Mouse (Mus musculus): ENCODE data around the gene Rtraf. TPM values are rescaled to one million over a fixed set of nuclear protein-coding genes. Genes with fewer than 3 reads are reported as not detected.
A peak's percentile ranks its signal among the peaks of the same experiment; 100 is the strongest.

Rtraf gene
- total and polyA plus RNA-seq, 3 experiments: 115 to 216 (median 163) TPM

DNA sequence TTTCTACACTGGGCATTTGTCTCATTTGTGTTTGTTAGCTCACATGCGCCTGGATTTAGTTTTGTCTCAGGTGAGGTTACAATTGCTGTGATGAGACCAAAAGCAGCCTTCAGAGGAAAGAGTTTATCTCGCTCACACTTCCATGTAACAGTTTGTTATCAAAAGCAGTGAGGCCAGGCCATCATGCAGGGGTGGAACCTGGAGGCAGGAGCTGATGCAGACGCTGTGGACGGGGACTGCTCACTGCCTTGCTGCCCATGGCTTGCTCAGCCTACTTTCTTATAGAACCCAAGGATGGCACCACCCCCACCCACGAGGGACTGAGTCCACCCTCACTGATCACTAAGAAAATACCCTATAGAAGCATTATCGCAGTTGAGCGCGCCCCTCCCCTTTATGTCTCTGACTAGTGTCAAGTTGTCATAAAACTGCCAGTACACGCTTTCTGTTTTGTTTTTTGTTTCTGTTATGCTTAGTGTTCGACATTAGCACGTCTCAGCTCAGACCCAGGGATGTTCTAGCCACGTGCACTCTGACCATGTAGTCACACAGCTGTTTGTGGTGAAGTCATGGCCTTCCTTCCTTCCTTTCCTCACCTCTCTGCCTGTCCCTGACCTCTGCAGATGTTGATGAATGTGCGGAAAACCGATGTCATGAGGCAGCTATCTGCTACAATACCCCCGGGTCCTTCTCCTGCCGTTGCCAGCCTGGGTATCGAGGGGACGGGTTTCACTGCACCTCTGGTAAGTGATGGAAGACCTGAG lies 26.9 kb downstream of the Rtraf start:
- TF ChIP-seq MXI1 (IDR thresholded peaks at IDR 0.05; ENCODE audit: low read depth, low read length): no peak
- TF ChIP-seq EP300 (IDR thresholded peaks at IDR 0.05; ENCODE audit: low read length): no peak
- peak; percentile 48; the same call in 1 of the 2 replicates for TF ChIP-seq BHLHE40 (IDR thresholded peaks at IDR 0.05; ENCODE audit: low read depth, low read length)
- no peak for TF ChIP-seq PAX5 (IDR thresholded peaks at IDR 0.05; ENCODE audit: low read length)
- TF ChIP-seq ETS1 (conservative IDR thresholded peaks at IDR 0.05; ENCODE audit: low read depth, low read length): peak; percentile 33; the same call in 1 of the 2 replicates
- H3K27ac ChIP-seq (ENCODE audit: insufficient read depth, low read depth): no peak overlapping the region
- H3K79me2 ChIP-seq (replicated peaks; ENCODE audit: control insufficient read depth, extremely low read depth, insufficient read depth, poor library complexity, severe bottlenecking): no peaks in the 10 kb centered on the region
- H3K4me3 ChIP-seq (replicated peaks in 1 of 3; ENCODE audit: low read depth in 2 of 3, low read length in 2 of 3, poor library complexity in 1 of 3): no peak overlapping the region
- no peaks in the 10 kb centered on the region for H3K36me3 ChIP-seq (replicated peaks in 1 of 2; ENCODE audit: control insufficient read depth in 1 of 2, insufficient read depth in 1 of 2, low read length in 1 of 2)
- in situ Hi-C loops (cut with MboI; ENCODE audit: low pct_ligation_motif_present, low pct_unique_long_range_greater_than_20kb, low sequenced_read_pairs) (no loop called here), dilution Hi-C loops (cut with MboI; ENCODE audit: extremely low pct_ligation_motif_present, extremely low pct_unique_long_range_greater_than_20kb, low sequenced_read_pairs) (no loop called here)
- no peaks in the 10 kb centered on the region for H3K27me3 ChIP-seq (replicated peaks)
- H3K9me3 ChIP-seq (replicated peaks; ENCODE audit: low read length): no peaks in the 10 kb centered on the region
- peaks cover 0 to 22% of the 10 kb centered on the region in 2 experiments; a peak in 2 of 4 replicates for H3K4me1 ChIP-seq (ENCODE audit: control insufficient read depth in 1 of 2, insufficient read depth in 2 of 2)
- H3K9ac ChIP-seq (ENCODE audit: insufficient read depth, low read depth): no peak overlapping the region
- no peak for DNase-seq (ENCODE audit: extremely low read depth)
- H3K4me2 ChIP-seq (ENCODE audit: insufficient read depth, low read depth, poor library complexity, severe bottlenecking): no peak overlapping the region

- Histone ChIP-seq H3K79me2 (replicated peaks; ENCODE audit: control insufficient read depth, extremely low read depth, insufficient read depth, poor library complexity, severe bottlenecking) (no peaks in the 10 kb centered on the region), H3K36me3 (replicated peaks in 1 of 2; ENCODE audit: control insufficient read depth in 1 of 2, insufficient read depth in 1 of 2, low read length in 1 of 2) (no peaks in the 10 kb centered on the region), H3K9ac (ENCODE audit: insufficient read depth, low read depth) (no peak overlapping the region), H3K4me3 (replicated peaks in 1 of 3; ENCODE audit: low read depth in 2 of 3, low read length in 2 of 3, poor library complexity in 1 of 3) (no peak overlapping the region), H3K27ac (ENCODE audit: insufficient read depth, low read depth) (no peak overlapping the region), H3K27me3 (replicated peaks) (no peaks in the 10 kb centered on the region), H3K9me3 (replicated peaks; ENCODE audit: low read length) (no peaks in the 10 kb centered on the region), H3K4me2 (ENCODE audit: insufficient read depth, low read depth, poor library complexity, severe bottlenecking) (no peak overlapping the region), H3K4me1 (ENCODE audit: control insufficient read depth in 1 of 2, insufficient read depth in 2 of 2) (peaks cover 0 to 19% of the 10 kb centered on the region in 2 experiments; a peak in 2 of 4 replicates)
- TF ChIP-seq JUND (conservative IDR thresholded peaks at IDR 0.05; ENCODE audit: low read depth, low read length) (no peak), KAT2A (IDR thresholded peaks at IDR 0.05; ENCODE audit: insufficient replicate concordance, low read length) (no peak), MEF2A (IDR thresholded peaks at IDR 0.05; ENCODE audit: borderline replicate concordance, low read depth, low read length) (no peak), USF1 (IDR thresholded peaks at IDR 0.05; ENCODE audit: low read depth, low read length) (no peak), POLR2A (IDR thresholded peaks at IDR 0.05; ENCODE audit: low read depth, low read length) (no peak), IRF4 (IDR thresholded peaks at IDR 0.05; ENCODE audit: low read depth, low read length) (no peak), EP300 (IDR thresholded peaks at IDR 0.05; ENCODE audit: low read length) (no peak), ZC3H11A (IDR thresholded peaks at IDR 0.05; ENCODE audit: low read depth, low read length) (no peak), MAX (IDR thresholded peaks at IDR 0.05; ENCODE audit: low read length) (no peak), MAFK (IDR thresholded peaks at IDR 0.05; ENCODE audit: insufficient replicate concordance, low read length) (no peak), MYC (IDR thresholded peaks at IDR 0.05; ENCODE audit: low read depth, low read length) (no peak), NELFE (IDR thresholded peaks at IDR 0.05; ENCODE audit: low read depth, low read length) (no peak), CTCF (conservative IDR thresholded peaks at IDR 0.05 in 1 of 2, IDR thresholded peaks at IDR 0.05 in 1 of 2; ENCODE audit: low read depth in 2 of 2, low read length in 2 of 2) (no peak), MAZ (IDR thresholded peaks at IDR 0.05; ENCODE audit: low read depth, low read length) (no peak), ZMIZ1 (IDR thresholded peaks at IDR 0.05; ENCODE audit: low read depth, low read length) (no peak), ZKSCAN1 (IDR thresholded peaks at IDR 0.05; ENCODE audit: borderline replicate concordance, low read depth, low read length) (no peak), TBP (conservative IDR thresholded peaks at IDR 0.05; ENCODE audit: low read depth, low read length) (no peak), CHD1 (IDR thresholded peaks at IDR 0.05; ENCODE audit: low read depth, low read length) (no peak), E2F4 (IDR thresholded peaks at IDR 0.05; ENCODE audit: insufficient replicate concordance, low read depth, low read length) (no peak), POLR2AphosphoS2 (IDR thresholded peaks at IDR 0.05; ENCODE audit: low read depth, low read length) (no peak)
- no peak for DNase-seq (ENCODE audit: extremely low read depth)
- dilution Hi-C loops (cut with MboI; ENCODE audit: extremely low pct_ligation_motif_present, extremely low pct_unique_long_range_greater_than_20kb, low sequenced_read_pairs): no loop called here
- in situ Hi-C loops (cut with MboI; ENCODE audit: low pct_ligation_motif_present, low pct_unique_long_range_greater_than_20kb, low sequenced_read_pairs): no loop called here
These were observed 28.7 kb downstream of the Rtraf start for GRCm38 (mm10) chr14:19794881-19795280.

Measured in CH12.LX (cell line).